Mouse (Mus musculus): ENCODE measurements around the gene Rnf207. TPM values are rescaled to one million over a fixed set of nuclear protein-coding genes. Genes with fewer than 3 reads are reported as not detected.
A peak's percentile ranks its signal among the peaks of the same experiment; 100 is the strongest.

Gene Rnf207
- polyA plus RNA-seq, 2 experiments = 0.04 to 0.16 TPM

GRCm38 (mm10) chr4:152285505-152285904 is 33.3 kb downstream of the Rnf207 start:
- H3K4me3 ChIP-seq (ENCODE audit: insufficient read depth in 1 of 2, low read depth in 2 of 2, low read length in 2 of 2) = no peak overlapping the region
- no peaks in the 10 kb centered on the region for H3K4me1 ChIP-seq (replicated peaks; ENCODE audit: control insufficient read depth in 2 of 2, insufficient read depth in 2 of 2, low read length in 1 of 2)
- no peaks in the 10 kb centered on the region for H3K36me3 ChIP-seq (replicated peaks; ENCODE audit: control insufficient read depth, insufficient read depth, low read depth)
- WGBS (ENCODE audit: insufficient replicate concordance) = 3% methylated on average over 10 of the region's 10 CpGs
- ATAC-seq (ENCODE audit: insufficient read depth) = no peak
- H3K9me3 ChIP-seq (ENCODE audit: control insufficient read depth, low read length) = no peaks in the 10 kb centered on the region
- H3K27me3 ChIP-seq (ENCODE audit: control insufficient read depth, insufficient read depth, low read length) = peaks cover 83% of the 10 kb centered on the region
- no peak for DNase-seq (ENCODE audit: low read depth in 3 of 3, low spot score in 3 of 3)
- no peak overlapping the region for H3K4me2 ChIP-seq (ENCODE audit: low read depth)
- TF ChIP-seq EP300 (IDR thresholded peaks at IDR 0.05; ENCODE audit: low read depth) (no peak), CTCF (IDR thresholded peaks at IDR 0.05; ENCODE audit: low read depth) (peak; percentile 77)
- H3K9ac ChIP-seq (replicated peaks) = no peak overlapping the region
- H3K27ac ChIP-seq = no peak overlapping the region

GRCm38 (mm10) chr4:152283186-152283950 is 35.4 kb downstream of the Rnf207 start:
- Histone ChIP-seq H3K27me3 (ENCODE audit: control insufficient read depth, insufficient read depth, low read length) (peaks cover 70% of the 10 kb centered on the region), H3K9ac (replicated peaks) (no peak overlapping the region), H3K4me1 (replicated peaks; ENCODE audit: control insufficient read depth in 2 of 2, insufficient read depth in 2 of 2, low read length in 1 of 2) (no peaks in the 10 kb centered on the region), H3K4me2 (ENCODE audit: low read depth) (peak overlapping the region; percentile 41), H3K9me3 (ENCODE audit: control insufficient read depth, low read length) (no peaks in the 10 kb centered on the region), H3K36me3 (replicated peaks; ENCODE audit: control insufficient read depth, insufficient read depth, low read depth) (no peaks in the 10 kb centered on the region), H3K4me3 (ENCODE audit: insufficient read depth in 1 of 2, low read depth in 2 of 2, low read length in 2 of 2) (peak overlapping the region in 1 of 2 experiments; percentile 6; a peak in 1 of 4 replicates), H3K27ac (no peak overlapping the region)
- WGBS (ENCODE audit: insufficient replicate concordance) = 4% methylated on average over 70 of the region's 70 CpGs
- ATAC-seq (ENCODE audit: insufficient read depth) (peak; percentile 72; the same call in 1 of the 2 replicates), DNase-seq (ENCODE audit: low read depth in 3 of 3, low spot score in 3 of 3) (peak in 2 of 3 experiments; percentile 41 to 53)
- peak; percentile 78 for TF ChIP-seq CTCF (IDR thresholded peaks at IDR 0.05; ENCODE audit: low read depth)
- no peak for TF ChIP-seq EP300 (IDR thresholded peaks at IDR 0.05; ENCODE audit: low read depth)

GRCm38 (mm10) chr4:152282721-152283120 is 36.1 kb downstream of the Rnf207 start:
- TF ChIP-seq EP300 (IDR thresholded peaks at IDR 0.05; ENCODE audit: low read depth) = no peak
- TF ChIP-seq CTCF (IDR thresholded peaks at IDR 0.05; ENCODE audit: low read depth) = no peak
- WGBS (ENCODE audit: insufficient replicate concordance) = 19% methylated on average over 34 of the region's 34 CpGs
- H3K27ac ChIP-seq = no peak overlapping the region
- no peaks in the 10 kb centered on the region for H3K4me1 ChIP-seq (replicated peaks; ENCODE audit: control insufficient read depth in 2 of 2, insufficient read depth in 2 of 2, low read length in 1 of 2)
- H3K4me2 ChIP-seq (ENCODE audit: low read depth) = peak overlapping the region; percentile 41
- DNase-seq (ENCODE audit: low read depth in 3 of 3, low spot score in 3 of 3) (no peak), ATAC-seq (ENCODE audit: insufficient read depth) (no peak)
- no peak overlapping the region for H3K9ac ChIP-seq (replicated peaks)
- peaks cover 64% of the 10 kb centered on the region for H3K27me3 ChIP-seq (ENCODE audit: control insufficient read depth, insufficient read depth, low read length)
- peak overlapping the region in 1 of 2 experiments; percentile 6; a peak in 1 of 4 replicates for H3K4me3 ChIP-seq (ENCODE audit: insufficient read depth in 1 of 2, low read depth in 2 of 2, low read length in 2 of 2)
- H3K9me3 ChIP-seq (ENCODE audit: control insufficient read depth, low read length) = no peaks in the 10 kb centered on the region
- H3K36me3 ChIP-seq (replicated peaks; ENCODE audit: control insufficient read depth, insufficient read depth, low read depth) = no peaks in the 10 kb centered on the region

- Histone ChIP-seq H3K9ac (replicated peaks) (no peak overlapping the region), H3K4me1 (replicated peaks; ENCODE audit: control insufficient read depth in 2 of 2, insufficient read depth in 2 of 2, low read length in 1 of 2) (no peaks in the 10 kb centered on the region), H3K36me3 (replicated peaks; ENCODE audit: control insufficient read depth, insufficient read depth, low read depth) (no peaks in the 10 kb centered on the region), H3K27ac (no peak overlapping the region), H3K27me3 (ENCODE audit: control insufficient read depth, insufficient read depth, low read length) (peaks cover 53% of the 10 kb centered on the region), H3K9me3 (ENCODE audit: control insufficient read depth, low read length) (no peaks in the 10 kb centered on the region), H3K4me3 (ENCODE audit: insufficient read depth in 1 of 2, low read depth in 2 of 2, low read length in 2 of 2) (no peak overlapping the region), H3K4me2 (ENCODE audit: low read depth) (no peak overlapping the region)
- DNase-seq (ENCODE audit: low read depth in 3 of 3, low spot score in 3 of 3) (no peak), ATAC-seq (ENCODE audit: insufficient read depth) (no peak)
- TF ChIP-seq EP300 (IDR thresholded peaks at IDR 0.05; ENCODE audit: low read depth) = no peak
- TF ChIP-seq CTCF (IDR thresholded peaks at IDR 0.05; ENCODE audit: low read depth) = no peak
- 40% methylated on average over 15 of the region's 15 CpGs for WGBS (ENCODE audit: insufficient replicate concordance)
Measured at GRCm38 (mm10) chr4:152281601-152282000, 37.2 kb downstream of the Rnf207 start.

- peaks cover 49% of the 10 kb centered on the region for H3K27me3 ChIP-seq (ENCODE audit: control insufficient read depth, insufficient read depth, low read length)
- 77% methylated on average over 23 of the region's 23 CpGs for WGBS (ENCODE audit: insufficient replicate concordance)
- TF ChIP-seq CTCF (IDR thresholded peaks at IDR 0.05; ENCODE audit: low read depth) = no peak
- TF ChIP-seq EP300 (IDR thresholded peaks at IDR 0.05; ENCODE audit: low read depth) = no peak
- H3K9ac ChIP-seq (replicated peaks) = no peak overlapping the region
- H3K4me3 ChIP-seq (ENCODE audit: insufficient read depth in 1 of 2, low read depth in 2 of 2, low read length in 2 of 2) = no peak overlapping the region
- no peak overlapping the region for H3K27ac ChIP-seq
- H3K36me3 ChIP-seq (replicated peaks; ENCODE audit: control insufficient read depth, insufficient read depth, low read depth) = no peaks in the 10 kb centered on the region
- DNase-seq (ENCODE audit: low read depth in 3 of 3, low spot score in 3 of 3) (no peak), ATAC-seq (ENCODE audit: insufficient read depth) (no peak)
- H3K9me3 ChIP-seq (ENCODE audit: control insufficient read depth, low read length) = no peaks in the 10 kb centered on the region
- no peaks in the 10 kb centered on the region for H3K4me1 ChIP-seq (replicated peaks; ENCODE audit: control insufficient read depth in 2 of 2, insufficient read depth in 2 of 2, low read length in 1 of 2)
- no peak overlapping the region for H3K4me2 ChIP-seq (ENCODE audit: low read depth)
Measured at GRCm38 (mm10) chr4:152278986-152279385, 39.8 kb downstream of the Rnf207 start.

Data from liver, embryonic 14.5 days (tissue).